Mouse (Mus musculus) limb, embryonic 14.5 days (tissue): Measurements from ENCODE around the gene Naaladl1. TPM values are rescaled to one million over a fixed set of nuclear protein-coding genes. Genes with fewer than 3 reads are reported as not detected.

ENCODE experiments used
- ATAC-seq: fragments of 200-750 bp; cut with Nextera tagmentation; 2 replicates; pipeline ENCODE4 v1.8.0; 2017; ENCODE audit warnings: low read depth, moderate number of reproducible peaks, moderate TSS enrichment; ENCODE audit not compliant: low FRiP score
- DNase-seq: peaks from one replicate; pipeline ENCODE4 v3.0.0-alpha.2; 2015; ENCODE audit warnings: low spot score
- H3K27ac ChIP-seq: fragments of 300-500 bp; sonication (generic); replicated peaks from 2 replicates; pipeline ENCODE4 v1.5.1; 2014; ENCODE audit warnings: low read depth, mild to moderate bottlenecking, low read length, moderate library complexity, mixed read lengths
- H3K27me3 ChIP-seq: fragments of 300-500 bp; sonication (generic); 2 replicates; pipeline ENCODE4 v1.6.1; 2014; ENCODE audit warnings: low read length, mixed read lengths; ENCODE audit not compliant: control insufficient read depth, insufficient read depth
- H3K36me3 ChIP-seq: fragments of 300-500 bp; sonication (generic); 2 replicates; pipeline ENCODE4 v1.6.1; 2014; ENCODE audit warnings: mild to moderate bottlenecking, low read length, moderate library complexity, mixed read lengths; ENCODE audit not compliant: control insufficient read depth, insufficient read depth
- H3K4me1 ChIP-seq: fragments of 300-500 bp; sonication (generic); 2 replicates; pipeline ENCODE4 v1.6.1; 2014; ENCODE audit warnings: antibody characterized with exemption, low read length, mixed read lengths; ENCODE audit not compliant: control insufficient read depth, insufficient read depth
- H3K4me2 ChIP-seq: fragments of 300-500 bp; sonication (generic); replicated peaks from 2 replicates; pipeline ENCODE4 v1.6.1; 2014; ENCODE audit warnings: low read depth, mild to moderate bottlenecking, low read length, moderate library complexity; ENCODE audit not compliant: severe bottlenecking
- H3K4me3 ChIP-seq: fragments of 300-500 bp; sonication (generic); replicated peaks from 2 replicates; pipeline ENCODE4 v1.5.1; 2014; ENCODE audit warnings: low read length
- H3K9ac ChIP-seq: fragments of 300-500 bp; sonication (generic); 2 replicates; pipeline ENCODE4 v1.6.1; 2014; ENCODE audit warnings: mild to moderate bottlenecking, low read depth, low read length, moderate library complexity; ENCODE audit not compliant: severe bottlenecking
- H3K9me3 ChIP-seq: fragments of 300-500 bp; sonication (generic); 2 replicates; pipeline ENCODE4 v1.6.1; 2016; ENCODE audit warnings: low read length; ENCODE audit not compliant: control insufficient read depth
- POLR2A ChIP-seq: fragments of 200-500 bp; IDR thresholded peaks from 2 replicates; pipeline ENCODE4 v1.8.0; 2012; ENCODE audit warnings: inconsistent platforms, mild to moderate bottlenecking, moderate library complexity, borderline replicate concordance; ENCODE audit not compliant: insufficient read depth, insufficient read length; ENCODE audit errors: extremely low read depth
- WGBS: fragments of 180-500 bp; shearing (Covaris S2); extraction: QIAGEN DNeasy Blood & Tissue Kit; methylation state at CpG from one replicate; pipeline ENCODE4 v1.1.7; 2014; 5-methylcytosine and 5-hydroxymethylcytosine counted together
- polyA plus RNA-seq, 2 experiments: library from polyadenylated mRNA; depleted of rRNA in 1 of 2; stranded (reverse) in 1 of 2; unstranded in 1 of 2; fragments of >200 nt; fragmentation: Nextera tagmentation in 1 of 2; extraction: Ambion mirVana in 1 of 2; gene quantifications; 2 replicates each; pipeline versions ENCODE4 v1.2.1 to v1.2.3; 2012 to 2014

Naaladl1 gene
- polyA plus RNA-seq, 2 experiments = 0.21 to 2.5 TPM

DNA sequence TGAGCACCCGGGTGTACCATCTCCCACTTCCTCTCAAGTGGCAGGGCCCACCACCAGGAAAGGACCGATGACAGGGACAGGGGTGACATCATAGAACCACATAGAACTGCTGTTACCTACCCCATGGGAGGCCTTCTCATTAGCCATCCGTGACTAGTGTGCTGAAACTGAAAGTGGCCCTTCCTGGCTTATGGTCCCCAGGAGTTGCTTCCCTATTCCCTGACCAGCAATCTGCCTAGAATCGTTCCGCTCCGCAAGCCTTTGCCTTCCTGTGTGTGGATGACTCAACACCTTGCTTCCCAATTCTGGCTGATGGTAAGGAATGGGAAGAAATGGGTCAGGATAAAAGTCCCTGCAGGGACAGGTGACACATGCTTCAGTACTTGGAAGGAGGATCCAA is 51.6 kb downstream of the Naaladl1 start:
- DNase-seq (no peak), ATAC-seq (no peak)
- H3K9ac ChIP-seq = no peak overlapping the region
- no peaks in the 10 kb centered on the region for H3K36me3 ChIP-seq
- H3K4me3 ChIP-seq = no peak overlapping the region
- H3K4me2 ChIP-seq = no peak overlapping the region
- no peaks in the 10 kb centered on the region for H3K9me3 ChIP-seq
- H3K27me3 ChIP-seq = no peaks in the 10 kb centered on the region
- no peak overlapping the region for H3K27ac ChIP-seq
- 77% methylated on average over 6 of the region's 6 CpGs for WGBS
- no peaks in the 10 kb centered on the region for H3K4me1 ChIP-seq
- TF ChIP-seq POLR2A = no peak

GRCm38 (mm10) chr19:6163872-6164547 is 58.4 kb downstream of the Naaladl1 start:
- Histone ChIP-seq H3K4me1 (no peaks in the 10 kb centered on the region), H3K27me3 (no peaks in the 10 kb centered on the region), H3K9me3 (no peaks in the 10 kb centered on the region), H3K36me3 (no peaks in the 10 kb centered on the region), H3K27ac (no peak overlapping the region), H3K9ac (no peak overlapping the region), H3K4me2 (no peak overlapping the region), H3K4me3 (no peak overlapping the region)
- 61% methylated on average over 10 of the region's 10 CpGs for WGBS
- ATAC-seq (no peak), DNase-seq (no peak)
- TF ChIP-seq POLR2A = no peak

Other genes with a start within 250 kb of the Naaladl1 start
Only the 30 nearest of the 31 such genes appear.
- gene Frmd8, start 230.5 kb upstream of the Naaladl1 start, polyA plus RNA-seq (2012; rRNA removed) = 22.7 and 30.1 TPM in 2 replicates
- 22.6 and 22.7 TPM in 2 replicates for gene Frmd8, start 230.5 kb upstream of the Naaladl1 start, polyA plus RNA-seq (2014; fragmentation: Nextera tagmentation; extraction: Ambion mirVana)
- 6.2 and 6.3 TPM in 2 replicates for gene Slc25a45, start 228.0 kb upstream of the Naaladl1 start, polyA plus RNA-seq (2012; rRNA removed)
- gene Slc25a45, start 228.0 kb upstream of the Naaladl1 start, polyA plus RNA-seq (2014; fragmentation: Nextera tagmentation; extraction: Ambion mirVana) = 2.5 and 3.0 TPM in 2 replicates
- gene Tigd3, start 211.6 kb upstream of the Naaladl1 start, polyA plus RNA-seq (2012; rRNA removed) = 4.8 TPM in 2 replicates
- gene Tigd3, start 211.6 kb upstream of the Naaladl1 start, polyA plus RNA-seq (2014; fragmentation: Nextera tagmentation; extraction: Ambion mirVana) = 1.7 and 2.0 TPM in 2 replicates
- 179 and 199 TPM in 2 replicates for gene Dpf2, start 192.8 kb upstream of the Naaladl1 start, polyA plus RNA-seq (2012; rRNA removed)
- gene Dpf2, start 192.8 kb upstream of the Naaladl1 start, polyA plus RNA-seq (2014; fragmentation: Nextera tagmentation; extraction: Ambion mirVana) = 143 and 147 TPM in 2 replicates
- 9.7 and 10.0 TPM in 2 replicates for gene Cdc42ep2, start 181.0 kb upstream of the Naaladl1 start, polyA plus RNA-seq (2012; rRNA removed)
- gene Cdc42ep2, start 181.0 kb upstream of the Naaladl1 start, polyA plus RNA-seq (2014; fragmentation: Nextera tagmentation; extraction: Ambion mirVana) = 6.5 and 8.0 TPM in 2 replicates
- 87.9 and 109 TPM in 2 replicates for gene Pola2, start 141.6 kb upstream of the Naaladl1 start, polyA plus RNA-seq (2012; rRNA removed)
- 65.8 and 66.3 TPM in 2 replicates for gene Pola2, start 141.6 kb upstream of the Naaladl1 start, polyA plus RNA-seq (2014; fragmentation: Nextera tagmentation; extraction: Ambion mirVana)
- gene Slc22a20, start 119.6 kb upstream of the Naaladl1 start, polyA plus RNA-seq (2012; rRNA removed) = not detected in 2 replicates
- gene Slc22a20, start 119.6 kb upstream of the Naaladl1 start, polyA plus RNA-seq (2014; fragmentation: Nextera tagmentation; extraction: Ambion mirVana) = not detected in 2 replicates
- 29.0 and 33.4 TPM in 2 replicates for gene Capn1, start 89.9 kb upstream of the Naaladl1 start, polyA plus RNA-seq (2012; rRNA removed)
- 18.0 and 19.7 TPM in 2 replicates for gene Capn1, start 89.9 kb upstream of the Naaladl1 start, polyA plus RNA-seq (2014; fragmentation: Nextera tagmentation; extraction: Ambion mirVana)
- gene Syvn1, start 59.2 kb upstream of the Naaladl1 start, polyA plus RNA-seq (2012; rRNA removed) = 49.2 and 63.9 TPM in 2 replicates
- gene Syvn1, start 59.2 kb upstream of the Naaladl1 start, polyA plus RNA-seq (2014; fragmentation: Nextera tagmentation; extraction: Ambion mirVana) = 31.5 and 34.6 TPM in 2 replicates
- 47.0 and 54.8 TPM in 2 replicates for gene Mrpl49, start 48.0 kb upstream of the Naaladl1 start, polyA plus RNA-seq (2012; rRNA removed)
- 75.3 and 75.5 TPM in 2 replicates for gene Mrpl49, start 48.0 kb upstream of the Naaladl1 start, polyA plus RNA-seq (2014; fragmentation: Nextera tagmentation; extraction: Ambion mirVana)
- 1,573 and 1,838 TPM in 2 replicates for gene Fau, start 47.9 kb upstream of the Naaladl1 start, polyA plus RNA-seq (2012; rRNA removed)
- 948 and 968 TPM in 2 replicates for gene Fau, start 47.9 kb upstream of the Naaladl1 start, polyA plus RNA-seq (2014; fragmentation: Nextera tagmentation; extraction: Ambion mirVana)
- gene Znhit2, start 44.6 kb upstream of the Naaladl1 start, polyA plus RNA-seq (2012; rRNA removed) = 32.0 and 41.5 TPM in 2 replicates
- 36.5 and 37.0 TPM in 2 replicates for gene Znhit2, start 44.6 kb upstream of the Naaladl1 start, polyA plus RNA-seq (2014; fragmentation: Nextera tagmentation; extraction: Ambion mirVana)
- 43.8 and 59.6 TPM in 2 replicates for gene Tm7sf2, start 37.4 kb upstream of the Naaladl1 start, polyA plus RNA-seq (2012; rRNA removed)
- 15.5 and 18.8 TPM in 2 replicates for gene Tm7sf2, start 37.4 kb upstream of the Naaladl1 start, polyA plus RNA-seq (2014; fragmentation: Nextera tagmentation; extraction: Ambion mirVana)
- gene Vps51, start 28.6 kb upstream of the Naaladl1 start, polyA plus RNA-seq (2012; rRNA removed) = 81.6 and 95.9 TPM in 2 replicates
- gene Vps51, start 28.6 kb upstream of the Naaladl1 start, polyA plus RNA-seq (2014; fragmentation: Nextera tagmentation; extraction: Ambion mirVana) = 51.9 and 60.5 TPM in 2 replicates
- 0.20 TPM in 1 of 2 replicates, not detected in the other for gene Tmem262, start 25.7 kb upstream of the Naaladl1 start, polyA plus RNA-seq (2012; rRNA removed)
- gene Tmem262, start 25.7 kb upstream of the Naaladl1 start, polyA plus RNA-seq (2014; fragmentation: Nextera tagmentation; extraction: Ambion mirVana) = not detected in 2 replicates
- 1.1 and 1.3 TPM in 2 replicates for gene Gm28374, start 23.5 kb upstream of the Naaladl1 start, polyA plus RNA-seq (2012; rRNA removed)
- 1.1 and 1.3 TPM in 2 replicates for gene Gm28374, start 23.5 kb upstream of the Naaladl1 start, polyA plus RNA-seq (2014; fragmentation: Nextera tagmentation; extraction: Ambion mirVana)
- 134 and 177 TPM in 2 replicates for gene Zfpl1, start 20.8 kb upstream of the Naaladl1 start, polyA plus RNA-seq (2012; rRNA removed)
- gene Zfpl1, start 20.8 kb upstream of the Naaladl1 start, polyA plus RNA-seq (2014; fragmentation: Nextera tagmentation; extraction: Ambion mirVana) = 85.4 and 91.0 TPM in 2 replicates
- 22.0 and 23.3 TPM in 2 replicates for gene Cdca5, start 20.8 kb upstream of the Naaladl1 start, polyA plus RNA-seq (2012; rRNA removed)
- 27.9 and 31.5 TPM in 2 replicates for gene Cdca5, start 20.8 kb upstream of the Naaladl1 start, polyA plus RNA-seq (2014; fragmentation: Nextera tagmentation; extraction: Ambion mirVana)
- 0.14 and 0.75 TPM in 2 replicates for gene AC131692.1, start 11.4 kb upstream of the Naaladl1 start, polyA plus RNA-seq (2012; rRNA removed)
- not detected in 2 replicates for gene AC131692.1, start 11.4 kb upstream of the Naaladl1 start, polyA plus RNA-seq (2014; fragmentation: Nextera tagmentation; extraction: Ambion mirVana)
- gene Sac3d1, start 12.9 kb downstream of the Naaladl1 start, polyA plus RNA-seq (2012; rRNA removed) = 45.6 and 57.9 TPM in 2 replicates
- gene Sac3d1, start 12.9 kb downstream of the Naaladl1 start, polyA plus RNA-seq (2014; fragmentation: Nextera tagmentation; extraction: Ambion mirVana) = 53.8 and 55.9 TPM in 2 replicates
- 36.4 and 48.9 TPM in 2 replicates for gene Snx15, start 22.5 kb downstream of the Naaladl1 start, polyA plus RNA-seq (2012; rRNA removed)
- 30.2 and 33.9 TPM in 2 replicates for gene Snx15, start 22.5 kb downstream of the Naaladl1 start, polyA plus RNA-seq (2014; fragmentation: Nextera tagmentation; extraction: Ambion mirVana)
- 0.10 and 0.22 TPM in 2 replicates for gene Batf2, start 35.2 kb downstream of the Naaladl1 start, polyA plus RNA-seq (2012; rRNA removed)
- 0.15 TPM in 1 of 2 replicates, not detected in the other for gene Batf2, start 35.2 kb downstream of the Naaladl1 start, polyA plus RNA-seq (2014; fragmentation: Nextera tagmentation; extraction: Ambion mirVana)
- gene Arl2, start 35.8 kb downstream of the Naaladl1 start, polyA plus RNA-seq (2012; rRNA removed) = 91.9 and 127 TPM in 2 replicates
- gene Arl2, start 35.8 kb downstream of the Naaladl1 start, polyA plus RNA-seq (2014; fragmentation: Nextera tagmentation; extraction: Ambion mirVana) = 76.0 and 77.5 TPM in 2 replicates
- 0.05 and 0.09 TPM in 2 replicates for gene Majin, start 78.6 kb downstream of the Naaladl1 start, polyA plus RNA-seq (2012; rRNA removed)
- gene Majin, start 78.6 kb downstream of the Naaladl1 start, polyA plus RNA-seq (2014; fragmentation: Nextera tagmentation; extraction: Ambion mirVana) = not detected in 2 replicates
- gene Gpha2, start 120.6 kb downstream of the Naaladl1 start, polyA plus RNA-seq (2012; rRNA removed) = 1.5 and 2.7 TPM in 2 replicates
- gene Gpha2, start 120.6 kb downstream of the Naaladl1 start, polyA plus RNA-seq (2014; fragmentation: Nextera tagmentation; extraction: Ambion mirVana) = 1.2 and 2.3 TPM in 2 replicates
- gene Ppp2r5b, start 130.1 kb downstream of the Naaladl1 start, polyA plus RNA-seq (2012; rRNA removed) = 45.0 and 48.1 TPM in 2 replicates
- gene Ppp2r5b, start 130.1 kb downstream of the Naaladl1 start, polyA plus RNA-seq (2014; fragmentation: Nextera tagmentation; extraction: Ambion mirVana) = 27.5 and 27.8 TPM in 2 replicates
- 18.3 and 25.7 TPM in 2 replicates for gene Atg2a, start 135.9 kb downstream of the Naaladl1 start, polyA plus RNA-seq (2012; rRNA removed)
- 10.6 and 14.6 TPM in 2 replicates for gene Atg2a, start 135.9 kb downstream of the Naaladl1 start, polyA plus RNA-seq (2014; fragmentation: Nextera tagmentation; extraction: Ambion mirVana)
- gene Ehd1, start 170.9 kb downstream of the Naaladl1 start, polyA plus RNA-seq (2012; rRNA removed) = 160 and 232 TPM in 2 replicates
- gene Ehd1, start 170.9 kb downstream of the Naaladl1 start, polyA plus RNA-seq (2014; fragmentation: Nextera tagmentation; extraction: Ambion mirVana) = 68.7 and 81.8 TPM in 2 replicates
- 15.2 and 17.0 TPM in 2 replicates for gene Cdc42bpg, start 200.7 kb downstream of the Naaladl1 start, polyA plus RNA-seq (2012; rRNA removed)
- 1.4 and 2.0 TPM in 2 replicates for gene Cdc42bpg, start 200.7 kb downstream of the Naaladl1 start, polyA plus RNA-seq (2014; fragmentation: Nextera tagmentation; extraction: Ambion mirVana)
- 102 and 117 TPM in 2 replicates for gene Men1, start 229.2 kb downstream of the Naaladl1 start, polyA plus RNA-seq (2012; rRNA removed)
- 60.4 and 65.6 TPM in 2 replicates for gene Men1, start 229.2 kb downstream of the Naaladl1 start, polyA plus RNA-seq (2014; fragmentation: Nextera tagmentation; extraction: Ambion mirVana)